Mouse (Mus musculus) cortical plate, adult 2 months (tissue): ENCODE data around the gene Ppp1r3c.

Source experiments
- CTCF ChIP-seq: fragments of 200-500 bp; IDR thresholded peaks from 2 replicates; pipeline ENCODE4 v1.5.1; 2011; ENCODE audit warnings: mild to moderate bottlenecking, control low read depth, low read length; ENCODE audit not compliant: insufficient read depth; ENCODE audit errors: extremely low read depth
- POLR2A ChIP-seq: fragments of 200-500 bp; IDR thresholded peaks from 2 replicates; pipeline ENCODE4 v1.6.1; 2011; ENCODE audit warnings: mild to moderate bottlenecking, low read length, control low read depth; ENCODE audit not compliant: insufficient read depth; ENCODE audit errors: extremely low read depth

DNA sequence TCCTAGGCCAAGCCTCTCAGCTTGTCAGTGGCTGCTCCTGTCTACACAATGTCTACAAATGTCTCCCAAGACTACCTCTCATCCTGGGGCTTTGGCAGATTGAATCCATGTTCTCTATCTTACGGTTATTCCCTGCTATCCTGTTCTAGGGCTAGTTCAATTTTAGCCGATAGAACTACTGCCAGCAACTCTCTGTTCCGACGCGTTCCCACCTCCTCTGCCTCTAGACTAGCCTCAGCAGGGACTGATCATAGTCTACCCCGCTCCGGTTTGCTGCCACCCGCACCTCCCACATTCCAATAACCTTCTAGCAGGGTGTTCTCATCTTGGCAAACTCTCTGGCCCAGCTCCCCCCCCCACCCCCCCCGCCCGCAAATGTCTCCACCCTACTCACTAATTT is 20.9 kb downstream of the Ppp1r3c start:
- TF ChIP-seq CTCF (no peak), POLR2A (no peak)
